Mouse (Mus musculus): ENCODE measurements around the gene Dpf1. TPM values are rescaled to one million over a fixed set of nuclear protein-coding genes. Genes with fewer than 3 reads are reported as not detected.

Gene Dpf1
- polyA plus RNA-seq, 1 experiment from 2014 or later = 38.8 TPM

GRCm38 (mm10) chr7:29291616-29292457, 11.9 kb upstream of the Dpf1 start:
- H3K4me1 ChIP-seq = peaks cover 59% of the 10 kb centered on the region
- peak; percentile 68 for DNase-seq (ENCODE audit: low spot score)
- no peaks in the 10 kb centered on the region for H3K9me3 ChIP-seq (replicated peaks)
- peak overlapping the region; percentile 72 for H3K4me3 ChIP-seq
- H3K36me3 ChIP-seq = no peaks in the 10 kb centered on the region
- H3K27ac ChIP-seq (replicated peaks) = peak overlapping the region; percentile 87
- WGBS = 21% methylated on average over 7 of the region's 7 CpGs
- H3K27me3 ChIP-seq (ENCODE audit: low read depth, poor library complexity, severe bottlenecking) = peaks cover 38% of the 10 kb centered on the region

- WGBS = 31% methylated on average over 8 of the region's 8 CpGs
These were observed 11.2 kb upstream of the Dpf1 start for GRCm38 (mm10) chr7:29292458-29293098.

GRCm38 (mm10) chr7:29293131-29294065, 10.4 kb upstream of the Dpf1 start:
- peak overlapping the region; percentile 72 for H3K4me3 ChIP-seq

More at GRCm38 (mm10) chr7:29292458-29293098, 11.2 kb upstream of the Dpf1 start:
- Histone ChIP-seq H3K4me1 (peaks cover 61% of the 10 kb centered on the region), H3K4me3 (peak overlapping the region; percentile 72), H3K9me3 (replicated peaks) (no peaks in the 10 kb centered on the region), H3K36me3 (no peaks in the 10 kb centered on the region), H3K27me3 (ENCODE audit: low read depth, poor library complexity, severe bottlenecking) (peaks cover 31% of the 10 kb centered on the region), H3K27ac (replicated peaks) (peak overlapping the region; percentile 87)
- DNase-seq (ENCODE audit: low spot score) = no peak

GRCm38 (mm10) chr7:29294111-29294761, 9.5 kb upstream of the Dpf1 start:
- Histone ChIP-seq H3K36me3 (no peaks in the 10 kb centered on the region), H3K9me3 (replicated peaks) (no peaks in the 10 kb centered on the region), H3K27me3 (ENCODE audit: low read depth, poor library complexity, severe bottlenecking) (peaks cover 19% of the 10 kb centered on the region), H3K27ac (replicated peaks) (peak overlapping the region; percentile 87), H3K4me1 (peaks cover 54% of the 10 kb centered on the region), H3K4me3 (no peak overlapping the region)
- no peak for DNase-seq (ENCODE audit: low spot score)
- WGBS = 65% methylated on average over 13 of the region's 13 CpGs

More at GRCm38 (mm10) chr7:29293131-29294065, 10.4 kb upstream of the Dpf1 start:
- Histone ChIP-seq H3K9me3 (replicated peaks) (no peaks in the 10 kb centered on the region), H3K27ac (replicated peaks) (peak overlapping the region; percentile 87), H3K36me3 (no peaks in the 10 kb centered on the region), H3K27me3 (ENCODE audit: low read depth, poor library complexity, severe bottlenecking) (peaks cover 22% of the 10 kb centered on the region), H3K4me1 (peaks cover 61% of the 10 kb centered on the region)
- DNase-seq (ENCODE audit: low spot score) = peak; percentile 44
- 21% methylated on average over 19 of the region's 19 CpGs for WGBS

GRCm38 (mm10) chr7:29295861-29296647, 7.7 kb upstream of the Dpf1 start:
- Histone ChIP-seq H3K4me3 (no peak overlapping the region), H3K36me3 (no peaks in the 10 kb centered on the region), H3K4me1 (peaks cover 41% of the 10 kb centered on the region), H3K27ac (replicated peaks) (no peak overlapping the region), H3K9me3 (replicated peaks) (no peaks in the 10 kb centered on the region), H3K27me3 (ENCODE audit: low read depth, poor library complexity, severe bottlenecking) (peaks cover under 1% of the 10 kb centered on the region)
- 84% methylated on average over 24 of the region's 24 CpGs for WGBS
- peak; percentile 11 for DNase-seq (ENCODE audit: low spot score)

- Histone ChIP-seq H3K27ac (replicated peaks) (no peak overlapping the region), H3K4me1 (peaks cover 34% of the 10 kb centered on the region), H3K4me3 (no peak overlapping the region), H3K36me3 (no peaks in the 10 kb centered on the region), H3K27me3 (ENCODE audit: low read depth, poor library complexity, severe bottlenecking) (no peaks in the 10 kb centered on the region), H3K9me3 (replicated peaks) (no peaks in the 10 kb centered on the region)
- DNase-seq (ENCODE audit: low spot score) = peak; percentile 70
- 13% methylated on average over 10 of the region's 10 CpGs for WGBS
These were observed 6.8 kb upstream of the Dpf1 start for GRCm38 (mm10) chr7:29296998-29297397.

- H3K4me1 ChIP-seq = peaks cover 40% of the 10 kb centered on the region
- H3K27ac ChIP-seq (replicated peaks) = peak overlapping the region; percentile 77
- peaks cover 13% of the 10 kb centered on the region for H3K27me3 ChIP-seq (ENCODE audit: low read depth, poor library complexity, severe bottlenecking)
- H3K4me3 ChIP-seq = peak overlapping the region; percentile 32
- no peaks in the 10 kb centered on the region for H3K9me3 ChIP-seq (replicated peaks)
- DNase-seq (ENCODE audit: low spot score) = peak; percentile 83
- H3K36me3 ChIP-seq = no peaks in the 10 kb centered on the region
- 4% methylated on average over 7 of the region's 7 CpGs for WGBS
These were observed 2.6 kb upstream of the Dpf1 start for GRCm38 (mm10) chr7:29301127-29301566.

GRCm38 (mm10) chr7:29302641-29303040, 1.1 kb upstream of the Dpf1 start:
- WGBS = 66% methylated on average over 7 of the region's 7 CpGs
- H3K36me3 ChIP-seq = no peaks in the 10 kb centered on the region
- H3K4me1 ChIP-seq = peaks cover 52% of the 10 kb centered on the region
- no peaks in the 10 kb centered on the region for H3K9me3 ChIP-seq (replicated peaks)
- H3K27me3 ChIP-seq (ENCODE audit: low read depth, poor library complexity, severe bottlenecking) = peaks cover 17% of the 10 kb centered on the region
- no peak overlapping the region; the same call in 1 of the 2 replicates for H3K4me3 ChIP-seq
- no peak overlapping the region for H3K27ac ChIP-seq (replicated peaks)
- no peak for DNase-seq (ENCODE audit: low spot score)

- whole genome bisulfite sequencing = under 1% methylated on average over 48 of the region's 48 CpGs
- H3K4me3 ChIP-seq = peak overlapping the region; percentile 83
- H3K27me3 ChIP-seq (ENCODE audit: low read depth, poor library complexity, severe bottlenecking) = peaks cover 31% of the 10 kb centered on the region
- peak; percentile 71 for DNase-seq (ENCODE audit: low spot score)
- H3K9me3 ChIP-seq (replicated peaks) = no peaks in the 10 kb centered on the region
- H3K36me3 ChIP-seq = no peaks in the 10 kb centered on the region
- peaks cover 72% of the 10 kb centered on the region for H3K4me1 ChIP-seq
- H3K27ac ChIP-seq (replicated peaks) = peak overlapping the region; percentile 90
These were observed 912 bp downstream of the Dpf1 start for GRCm38 (mm10) chr7:29304463-29305262.

- peak overlapping the region; percentile 83 for H3K4me3 ChIP-seq
- 13% methylated on average over 9 of the region's 9 CpGs for WGBS
- 0 out of 2 replicates have a peak, but pooled peaks cover 5% of the 10 kb centered on the region for H3K36me3 ChIP-seq
- H3K27me3 ChIP-seq (ENCODE audit: low read depth, poor library complexity, severe bottlenecking) = peaks cover 39% of the 10 kb centered on the region
- peaks cover 80% of the 10 kb centered on the region for H3K4me1 ChIP-seq
- peak; percentile 38 for DNase-seq (ENCODE audit: low spot score)
- peak overlapping the region; percentile 90 for H3K27ac ChIP-seq (replicated peaks)
- H3K9me3 ChIP-seq (replicated peaks) = no peaks in the 10 kb centered on the region
These were observed 1.7 kb downstream of the Dpf1 start for GRCm38 (mm10) chr7:29305263-29305988.
